Comparison of ENCODE assay signal across 11 mouse cellular contexts in genomic region chr2:70566603-70566981, GRCm38 (mm10). TPM values are rescaled to one million over a fixed set of nuclear protein-coding genes. Genes with fewer than 3 reads are reported as not detected.
DNase-seq lines count a peak whose midpoint lies in the region; ATAC-seq and TF ChIP-seq lines count a peak whose summit lies in the region.
"Had no signal": no experiment of that assay in that cellular context is flagged by ENCODE, and none has a peak within 500 bp of the region (broad histone marks: within the 10 kb centered on the region; RNA-seq: fewer than 3 reads in every experiment).

No protein-coding gene starts in this region.

- no peaks in the 10 kb centered on the region for H3K9me3 ChIP-seq in heart, postnatal 0 days (replicated peaks; ENCODE audit: control insufficient read depth, low read length)
- no peaks in the 10 kb centered on the region for H3K9me3 ChIP-seq in ES-Bruce4 (replicated peaks; ENCODE audit: control insufficient read depth, insufficient read depth, low read length, poor library complexity, severe bottlenecking)
- no peaks in the 10 kb centered on the region for H3K9me3 ChIP-seq in forebrain, embryonic 10.5 days
- H3K9me3 ChIP-seq in limb, embryonic 15.5 days, result no peaks in the 10 kb centered on the region

- H3K4me1 ChIP-seq in heart, postnatal 0 days (ENCODE audit: control insufficient read depth, insufficient read depth), result peaks cover 27% of the 10 kb centered on the region
- H3K4me1 ChIP-seq in ES-Bruce4 (ENCODE audit: control insufficient read depth, insufficient read depth, low read length), result peaks cover 2% of the 10 kb centered on the region
- H3K4me1 ChIP-seq in forebrain, embryonic 10.5 days, result peaks cover 74% of the 10 kb centered on the region
- H3K4me1 ChIP-seq in limb, embryonic 15.5 days, result peaks cover 55% of the 10 kb centered on the region

- TF ChIP-seq EP300 in heart, postnatal 0 days (IDR thresholded peaks at IDR 0.05; ENCODE audit: low read depth), result no peak
- no peak for TF ChIP-seq EP300 in ES-Bruce4 (IDR thresholded peaks at IDR 0.05; ENCODE audit: insufficient read depth, low read depth, low read length)

- no peak for TF ChIP-seq POLR2A in ES-Bruce4 (IDR thresholded peaks at IDR 0.05; ENCODE audit: insufficient read depth, low read length)

- WGBS in heart, postnatal 0 days, result 4% methylated on average over 18 of the region's 18 CpGs
- WGBS in forebrain, embryonic 10.5 days, result 2% methylated on average over 18 of the region's 18 CpGs
- WGBS in limb, embryonic 15.5 days, result 3% methylated on average over 18 of the region's 18 CpGs

- peak overlapping the region; percentile 20; the same call in 1 of the 2 replicates for H3K4me3 ChIP-seq in heart, postnatal 0 days (ENCODE audit: low read depth, low read length)
- H3K4me3 ChIP-seq in ES-Bruce4 (ENCODE audit: low read depth, low read length), result peak overlapping the region; percentile 30; the same call in 1 of the 2 replicates
- peak overlapping the region; percentile 43 for H3K4me3 ChIP-seq in forebrain, embryonic 10.5 days
- peak overlapping the region; percentile 12; the same call in 1 of the 2 replicates for H3K4me3 ChIP-seq in limb, embryonic 15.5 days
- H3K4me3 ChIP-seq: left cerebral cortex, adult 2 months had no signal

- H3K27me3 ChIP-seq in heart, postnatal 0 days (ENCODE audit: control insufficient read depth, insufficient read depth, low read length), result peaks cover 92% of the 10 kb centered on the region
- H3K27me3 ChIP-seq in ES-Bruce4 (ENCODE audit: control insufficient read depth, insufficient read depth, low read length, poor library complexity, severe bottlenecking), result peaks cover 26% of the 10 kb centered on the region
- peaks cover 100% of the 10 kb centered on the region for H3K27me3 ChIP-seq in forebrain, embryonic 10.5 days (ENCODE audit: poor library complexity, severe bottlenecking)
- peaks cover 99% of the 10 kb centered on the region for H3K27me3 ChIP-seq in limb, embryonic 15.5 days

- H3K4me2 ChIP-seq in heart, postnatal 0 days (ENCODE audit: low read depth, low read length), result peak overlapping the region; percentile 51
- 0 out of 2 replicates have a peak overlapping the region, but pooled peaks have one; percentile 14 for H3K4me2 ChIP-seq in limb, embryonic 15.5 days

- ATAC-seq in heart, postnatal 0 days (ENCODE audit: insufficient read depth, low read depth), result no peak
- no peak for ATAC-seq in limb, embryonic 15.5 days (ENCODE audit: insufficient number of reproducible peaks, low FRiP score, low TSS enrichment, low read depth)

- TF ChIP-seq CTCF in heart, postnatal 0 days (IDR thresholded peaks at IDR 0.05; ENCODE audit: low read depth), result no peak
- TF ChIP-seq CTCF in ES-Bruce4 (IDR thresholded peaks at IDR 0.05; ENCODE audit: low read depth, low read length), result no peak

- DNase-seq in heart, postnatal 0 days (ENCODE audit: low spot score), result no peak
- DNase-seq in heart, adult 18-20 months, result no peak
- peak; percentile 31 for DNase-seq in forebrain, embryonic 10.5 days (ENCODE audit: extremely low spot score, low spot score)
- DNase-seq in frontal cortex, postnatal 36 days (ENCODE audit: low spot score in 2 of 2), result no peak
- no peak for DNase-seq in urinary bladder, postnatal 14 days (ENCODE audit: low spot score)
- DNase-seq in ovary, postnatal 14 days (ENCODE audit: low spot score), result no peak
- DNase-seq: thymus, postnatal 36 days had no signal

- H3K36me3 ChIP-seq in heart, postnatal 0 days (replicated peaks; ENCODE audit: control insufficient read depth, insufficient read depth, low read length), result no peaks in the 10 kb centered on the region
- no peaks in the 10 kb centered on the region for H3K36me3 ChIP-seq in ES-Bruce4 (ENCODE audit: control insufficient read depth, insufficient read depth, low read length, poor library complexity, severe bottlenecking)
- H3K36me3 ChIP-seq in forebrain, embryonic 10.5 days (replicated peaks), result no peaks in the 10 kb centered on the region
- no peaks in the 10 kb centered on the region for H3K36me3 ChIP-seq in limb, embryonic 15.5 days
- H3K36me3 ChIP-seq: G1E had no signal

- H3K27ac ChIP-seq in heart, postnatal 0 days (ENCODE audit: low read depth), result no peak overlapping the region
- no peak overlapping the region for H3K27ac ChIP-seq in ES-Bruce4 (ENCODE audit: insufficient read depth, low read length)
- 0 out of 2 replicates have a peak overlapping the region, but pooled peaks have one; percentile 15 for H3K27ac ChIP-seq in forebrain, embryonic 10.5 days
- H3K27ac ChIP-seq in limb, embryonic 15.5 days, result no peak overlapping the region
- H3K27ac ChIP-seq: left cerebral cortex, adult 2 months had no signal

- no peak overlapping the region for H3K9ac ChIP-seq in heart, postnatal 0 days (replicated peaks; ENCODE audit: low read depth, low read length)
- 0 out of 2 replicates have a peak overlapping the region, but pooled peaks have one; percentile 15 for H3K9ac ChIP-seq in ES-Bruce4 (ENCODE audit: low read depth, poor library complexity, severe bottlenecking)
- no peak overlapping the region for H3K9ac ChIP-seq in limb, embryonic 15.5 days

RNA-seq across cellular contexts. Expression of gene Gad1, which starts 13.7 kb away (rescaled TPM):
- total RNA-seq in heart, postnatal 0 days (2014; rRNA removed; ENCODE audit: low replicate concordance), result not detected in 2 replicates
- polyA plus RNA-seq in heart, postnatal 0 days (2015; fragmentation: Nextera tagmentation; extraction: Ambion mirVana), result 0.05 and 0.11 TPM in 2 replicates
- under 1 TPM in 1 of 2 experiments, not detected in 1; 0.17 TPM for total RNA-seq in heart, adult 18-20 months (2021)
- polyA plus RNA-seq in ES-Bruce4 (2011; ENCODE audit: insufficient read depth, insufficient read length, low read depth, missing spikeins), result 4.5 and 7.2 TPM in 2 replicates
- polyA plus RNA-seq in forebrain, embryonic 10.5 days (2016; fragmentation: Nextera tagmentation; extraction: Ambion mirVana), result 2.3 and 3.4 TPM in 2 replicates
- 0.24 and 0.49 TPM in 2 replicates for polyA plus RNA-seq in limb, embryonic 15.5 days (2015; fragmentation: Nextera tagmentation; extraction: Ambion mirVana)
- polyA plus RNA-seq: G1E had no signal

RNA-seq across cellular contexts. Expression of gene Erich2, which starts 58.0 kb away (rescaled TPM):
- total RNA-seq in heart, postnatal 0 days (2014; rRNA removed; ENCODE audit: low replicate concordance), result not detected in 2 replicates
- 0.19 and 1.2 TPM in 2 replicates for polyA plus RNA-seq in heart, postnatal 0 days (2015; fragmentation: Nextera tagmentation; extraction: Ambion mirVana)
- total RNA-seq in heart, adult 18-20 months (2021), result 1 to 10 TPM in 1 of 2 experiments, not detected in 1; 1.3 TPM
- 0.79 and 2.6 TPM in 2 replicates for polyA plus RNA-seq in ES-Bruce4 (2011; ENCODE audit: insufficient read depth, insufficient read length, low read depth, missing spikeins)
- polyA plus RNA-seq in forebrain, embryonic 10.5 days (2016; fragmentation: Nextera tagmentation; extraction: Ambion mirVana), result 0.56 and 0.77 TPM in 2 replicates
- polyA plus RNA-seq in limb, embryonic 15.5 days (2015; fragmentation: Nextera tagmentation; extraction: Ambion mirVana), result 2.2 and 2.7 TPM in 2 replicates
- total RNA-seq: G1E had no signal
- polyA plus RNA-seq: G1E had no signal
